Mouse (Mus musculus) limb, embryonic 15.5 days (tissue): ENCODE data around the gene Gm960. TPM values are rescaled to one million over a fixed set of nuclear protein-coding genes. Genes with fewer than 3 reads are reported as not detected.

Experiments used
- ATAC-seq: fragments of 200-750 bp; cut with Nextera tagmentation; 2 replicates; pipeline ENCODE4 v1.8.0; 2017; ENCODE audit warnings: low read depth, moderate TSS enrichment; ENCODE audit not compliant: insufficient number of reproducible peaks, low FRiP score, low TSS enrichment
- H3K27ac ChIP-seq: fragments of 300-500 bp; sonication (generic); 2 replicates; pipeline ENCODE4 v1.5.1; 2015; ENCODE audit warnings: moderate library complexity, mild to moderate bottlenecking, inconsistent platforms
- H3K27me3 ChIP-seq: fragments of 300-500 bp; sonication (generic); 2 replicates; pipeline ENCODE4 v1.6.1; 2015; ENCODE audit warnings: inconsistent platforms
- H3K36me3 ChIP-seq: fragments of 300-500 bp; sonication (generic); 2 replicates; pipeline ENCODE4 v1.6.1; 2015; ENCODE audit warnings: inconsistent platforms
- H3K4me1 ChIP-seq: fragments of 300-500 bp; sonication (generic); 2 replicates; pipeline ENCODE4 v1.6.1; 2015; ENCODE audit warnings: inconsistent platforms
- H3K4me2 ChIP-seq: fragments of 300-500 bp; sonication (generic); 2 replicates; pipeline ENCODE4 v1.6.1; 2015; ENCODE audit warnings: mild to moderate bottlenecking, inconsistent platforms
- H3K4me3 ChIP-seq: fragments of 300-500 bp; sonication (generic); 2 replicates; pipeline ENCODE4 v1.5.1; 2015; ENCODE audit warnings: mild to moderate bottlenecking, inconsistent platforms
- H3K9ac ChIP-seq: fragments of 300-500 bp; sonication (generic); 2 replicates; pipeline ENCODE4 v1.6.1; 2015; ENCODE audit warnings: inconsistent platforms
- H3K9me3 ChIP-seq: fragments of 300-500 bp; sonication (generic); 2 replicates; pipeline ENCODE4 v1.6.1; 2016; ENCODE audit warnings: inconsistent platforms
- WGBS: fragments of 180-500 bp; shearing (Covaris S2); methylation state at CpG from one replicate; pipeline ENCODE4 v1.1.7; 2015; 5-methylcytosine and 5-hydroxymethylcytosine counted together
- polyA plus RNA-seq: library from polyadenylated mRNA; unstranded; fragments of >200 nt; fragmentation: Nextera tagmentation; extraction: Ambion mirVana; gene quantifications from 2 replicates; pipeline ENCODE4 v1.2.1, GENCODE M21; 2015

Gene Gm960
- polyA plus RNA-seq, 1 experiment from 2014 or later, result 4.0 TPM

DNA sequence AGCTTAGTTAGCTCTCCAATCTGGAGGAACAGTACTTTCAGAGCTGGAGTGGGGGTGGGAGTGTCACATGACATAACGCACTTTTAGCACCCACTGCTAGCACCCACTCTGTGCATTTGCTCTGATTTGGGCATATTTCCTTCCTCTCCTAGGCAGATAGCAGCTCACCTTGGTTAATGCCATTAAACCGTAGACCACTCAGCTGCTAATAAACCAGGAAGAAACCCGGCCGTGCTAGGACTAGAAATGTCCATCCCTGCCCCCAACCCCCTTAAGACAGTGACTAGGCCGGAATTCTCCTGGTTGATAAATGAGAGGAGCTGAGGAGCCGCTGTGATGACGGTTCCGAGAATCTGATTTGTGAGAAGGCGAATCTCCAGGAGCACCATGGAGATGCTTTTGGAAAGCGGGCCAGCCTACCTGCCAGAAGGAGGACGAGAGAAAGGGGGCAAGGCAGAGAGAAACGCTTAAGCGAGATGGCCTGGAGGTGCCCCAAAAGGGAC, 12.7 kb upstream of the Gm960 start, which contains the start of gene Sptbn2:
Gene Sptbn2 (plus strand): TSS at position 70 of the 503 bp plus-strand sequence.
- WGBS, result 16% methylated on average over 13 of the region's 13 CpGs
- Histone ChIP-seq H3K4me3 (peak within 1 kb of the TSS; percentile 51), H3K36me3 (no peaks in the 10 kb centered on the region), H3K4me2 (peak within 1 kb of the TSS; percentile 95), H3K9me3 (no peaks in the 10 kb centered on the region), H3K27ac (no peak within 1 kb of the TSS), H3K27me3 (peaks cover 57% of the 10 kb centered on the region), H3K4me1 (peaks cover 17% of the 10 kb centered on the region), H3K9ac (no peak within 1 kb of the TSS; the same call in 1 of the 2 replicates)
- no peak for ATAC-seq

DNA sequence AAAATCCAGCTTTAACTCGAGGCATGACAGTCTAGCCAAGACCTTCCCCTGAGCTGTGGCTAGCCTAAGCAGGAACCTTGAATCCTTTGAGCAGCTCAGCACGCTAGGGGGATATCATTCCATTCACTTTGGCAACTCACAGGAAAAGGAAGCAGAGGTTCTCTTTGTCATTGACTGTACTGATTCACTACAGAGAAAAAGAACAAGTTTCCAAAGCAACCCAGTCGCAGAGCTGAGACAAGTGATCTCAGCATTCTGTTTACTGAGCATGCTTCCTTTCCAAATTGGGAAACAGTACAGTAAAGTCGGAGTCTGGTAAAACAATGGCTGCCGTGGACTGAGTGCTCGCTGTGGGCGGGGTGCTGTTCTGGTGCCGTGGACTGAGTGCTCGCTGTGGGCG, 10.3 kb upstream of the Gm960 start:
- 83% methylated on average over 10 of the region's 10 CpGs for WGBS
- no peak overlapping the region for H3K4me2 ChIP-seq
- H3K9ac ChIP-seq, result no peak overlapping the region
- no peaks in the 10 kb centered on the region for H3K36me3 ChIP-seq
- ATAC-seq, result no peak
- H3K9me3 ChIP-seq, result no peaks in the 10 kb centered on the region
- no peak overlapping the region for H3K4me3 ChIP-seq
- peaks cover 45% of the 10 kb centered on the region for H3K27me3 ChIP-seq
- peaks cover 17% of the 10 kb centered on the region for H3K4me1 ChIP-seq
- no peak overlapping the region for H3K27ac ChIP-seq

- WGBS, result 74% methylated on average over 7 of the region's 7 CpGs
Measured at GRCm38 (mm10) chr19:4701221-4701620, 2.8 kb upstream of the Gm960 start.

DNA sequence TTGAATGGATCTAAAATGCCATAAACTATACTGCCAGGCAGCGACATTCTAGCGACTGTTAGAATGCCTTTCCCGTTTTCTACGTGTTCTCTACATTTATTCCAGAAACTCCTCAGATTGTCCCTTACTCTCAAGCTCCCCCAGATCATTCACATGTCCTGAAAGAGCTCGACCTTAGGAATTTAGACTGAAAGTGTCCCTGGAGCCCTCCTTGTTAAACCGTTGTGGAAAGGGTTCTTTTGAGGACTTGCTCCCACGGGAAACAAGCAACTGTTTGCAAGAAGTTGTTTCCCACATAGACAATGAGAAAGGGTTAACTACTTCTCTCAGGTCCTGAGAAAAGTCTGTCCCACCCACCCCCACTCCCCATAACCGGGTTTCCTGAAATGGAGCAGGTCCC, 2.2 kb upstream of the Gm960 start:
- H3K9me3 ChIP-seq, result no peaks in the 10 kb centered on the region
- peaks cover 14% of the 10 kb centered on the region for H3K4me1 ChIP-seq
- no peak overlapping the region for H3K4me3 ChIP-seq
- H3K27me3 ChIP-seq, result peaks cover 44% of the 10 kb centered on the region
- no peaks in the 10 kb centered on the region for H3K36me3 ChIP-seq
- H3K27ac ChIP-seq, result no peak overlapping the region
- no peak overlapping the region for H3K9ac ChIP-seq
- 55% methylated on average over 8 of the region's 8 CpGs for WGBS
- no peak for ATAC-seq
- H3K4me2 ChIP-seq, result no peak overlapping the region

More at GRCm38 (mm10) chr19:4701221-4701620, 2.8 kb upstream of the Gm960 start:
- H3K36me3 ChIP-seq, result no peaks in the 10 kb centered on the region
- H3K9ac ChIP-seq, result no peak overlapping the region
- H3K27ac ChIP-seq, result no peak overlapping the region
- H3K9me3 ChIP-seq, result no peaks in the 10 kb centered on the region
- H3K27me3 ChIP-seq, result peaks cover 44% of the 10 kb centered on the region
- peaks cover 14% of the 10 kb centered on the region for H3K4me1 ChIP-seq
- ATAC-seq, result no peak
- H3K4me3 ChIP-seq, result no peak overlapping the region
- H3K4me2 ChIP-seq, result no peak overlapping the region

GRCm38 (mm10) chr19:4699821-4700220, 1.4 kb upstream of the Gm960 start:
- 30% methylated on average over 5 of the region's 5 CpGs for WGBS
- peaks cover 14% of the 10 kb centered on the region for H3K4me1 ChIP-seq
- H3K9ac ChIP-seq, result no peak overlapping the region
- no peaks in the 10 kb centered on the region for H3K36me3 ChIP-seq
- H3K27ac ChIP-seq, result no peak overlapping the region
- H3K9me3 ChIP-seq, result no peaks in the 10 kb centered on the region
- no peak for ATAC-seq
- H3K4me3 ChIP-seq, result no peak overlapping the region
- H3K4me2 ChIP-seq, result no peak overlapping the region
- peaks cover 44% of the 10 kb centered on the region for H3K27me3 ChIP-seq

DNA sequence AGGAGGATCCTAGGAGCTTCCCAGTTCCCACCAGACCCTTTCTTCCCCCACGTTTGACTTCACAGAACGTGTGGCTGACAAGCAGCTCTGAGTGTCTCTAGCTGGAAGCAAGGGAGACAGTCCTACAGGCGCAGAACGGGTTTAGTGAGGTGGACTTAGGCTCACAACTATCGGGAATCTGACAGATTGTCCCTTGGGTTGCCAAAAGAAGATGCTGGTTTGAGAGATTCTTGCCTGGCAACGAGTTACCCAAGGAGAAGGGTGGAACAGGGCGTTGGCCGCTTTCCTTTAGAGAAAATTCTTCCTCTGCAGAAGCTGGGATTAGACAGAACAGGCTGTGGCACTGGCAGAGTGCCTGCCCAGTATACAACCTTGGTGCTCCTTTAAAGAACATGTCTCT, 388 bp upstream of the Gm960 start:
- ATAC-seq, result no peak
- H3K36me3 ChIP-seq, result no peaks in the 10 kb centered on the region
- H3K4me2 ChIP-seq, result peak overlapping the region; percentile 87
- H3K9ac ChIP-seq, result no peak overlapping the region
- no peak overlapping the region for H3K27ac ChIP-seq
- WGBS, result 28% methylated on average over 8 of the region's 8 CpGs
- H3K27me3 ChIP-seq, result peaks cover 44% of the 10 kb centered on the region
- H3K4me1 ChIP-seq, result peaks cover 14% of the 10 kb centered on the region
- H3K9me3 ChIP-seq, result no peaks in the 10 kb centered on the region
- peak overlapping the region; percentile 54; the same call in 1 of the 2 replicates for H3K4me3 ChIP-seq

- H3K36me3 ChIP-seq, result no peaks in the 10 kb centered on the region
- H3K27ac ChIP-seq, result no peak overlapping the region
- 73% methylated on average over 9 of the region's 9 CpGs for WGBS
- H3K4me1 ChIP-seq, result peaks cover 14% of the 10 kb centered on the region
- ATAC-seq, result no peak
- no peaks in the 10 kb centered on the region for H3K9me3 ChIP-seq
- H3K4me2 ChIP-seq, result peak overlapping the region; percentile 87
- peaks cover 47% of the 10 kb centered on the region for H3K27me3 ChIP-seq
- no peak overlapping the region for H3K9ac ChIP-seq
- H3K4me3 ChIP-seq, result peak overlapping the region; percentile 54
Measured at GRCm38 (mm10) chr19:4697721-4698120, 747 bp downstream of the Gm960 start.

DNA sequence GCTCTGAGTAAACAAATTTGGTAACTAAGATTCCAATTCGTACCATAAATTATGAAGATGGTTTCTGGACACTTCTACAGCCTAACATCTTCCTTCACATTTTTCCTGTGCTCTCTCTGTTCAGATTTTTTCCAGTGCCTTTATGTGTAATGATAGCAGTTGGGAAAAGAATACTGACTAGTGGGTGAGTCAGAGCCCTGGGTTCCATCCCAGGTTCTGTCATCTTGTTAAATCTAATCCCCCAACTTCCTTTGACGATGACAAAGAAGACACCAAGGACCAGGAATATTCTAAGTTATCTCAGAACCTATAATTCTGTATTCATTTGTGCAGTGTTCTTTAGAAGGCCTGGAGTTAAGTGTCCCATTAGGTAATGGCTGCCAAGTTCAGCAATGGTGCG, 1.3 kb downstream of the Gm960 start:
- Histone ChIP-seq H3K36me3 (no peaks in the 10 kb centered on the region), H3K4me1 (peaks cover 14% of the 10 kb centered on the region), H3K9ac (no peak overlapping the region), H3K9me3 (no peaks in the 10 kb centered on the region), H3K4me2 (no peak overlapping the region), H3K27ac (no peak overlapping the region), H3K4me3 (no peak overlapping the region), H3K27me3 (peaks cover 47% of the 10 kb centered on the region)
- ATAC-seq, result no peak
- WGBS, result 81% methylated on average over 3 of the region's 3 CpGs

DNA sequence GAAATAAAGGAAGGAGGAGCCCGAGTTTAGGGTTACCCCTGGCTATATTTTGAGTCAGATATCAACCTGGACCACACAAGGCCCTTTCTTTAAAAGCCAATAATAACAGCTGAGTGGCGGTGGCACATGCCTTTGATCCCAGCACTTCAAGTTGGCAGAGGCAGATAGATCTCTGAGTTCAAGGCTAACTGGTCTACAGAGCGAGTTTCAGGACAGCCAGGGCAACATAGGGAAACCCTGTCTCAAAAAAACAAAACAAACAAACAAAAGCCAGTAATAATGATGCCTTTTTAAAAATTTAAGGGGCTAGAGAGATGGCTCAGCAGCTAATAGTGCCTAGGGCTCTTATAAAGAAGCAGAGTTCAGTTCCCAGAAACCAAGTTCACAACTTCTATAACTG, 4.1 kb downstream of the Gm960 start:
- H3K9ac ChIP-seq, result no peak overlapping the region
- peaks cover 14% of the 10 kb centered on the region for H3K4me1 ChIP-seq
- no peak for ATAC-seq
- H3K36me3 ChIP-seq, result no peaks in the 10 kb centered on the region
- H3K27me3 ChIP-seq, result peaks cover 26% of the 10 kb centered on the region
- H3K27ac ChIP-seq, result no peak overlapping the region
- no peak overlapping the region for H3K4me2 ChIP-seq
- no peaks in the 10 kb centered on the region for H3K9me3 ChIP-seq
- WGBS, result 44% methylated on average over 3 of the region's 3 CpGs
- no peak overlapping the region for H3K4me3 ChIP-seq

DNA sequence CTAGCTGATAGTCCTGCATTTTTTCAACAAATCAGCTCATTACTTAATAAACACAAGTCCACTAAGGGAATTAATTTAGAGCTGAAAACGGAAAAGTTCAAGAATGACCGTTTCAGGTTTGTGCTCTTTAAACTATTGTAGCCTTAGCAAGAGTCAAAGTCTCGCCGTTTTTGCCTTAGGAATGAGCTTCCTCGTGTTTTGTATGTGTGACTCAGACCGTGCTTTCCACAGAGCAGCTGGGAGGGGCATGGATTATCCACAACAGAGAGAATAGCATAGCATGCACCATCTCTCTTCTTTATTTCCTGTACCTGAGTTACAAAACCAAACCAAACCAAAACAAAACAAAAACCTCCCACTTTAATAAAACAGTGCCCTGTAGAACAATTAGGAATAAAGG, 26.1 kb downstream of the Gm960 start:
- Histone ChIP-seq H3K9me3 (no peaks in the 10 kb centered on the region), H3K27me3 (no peaks in the 10 kb centered on the region), H3K4me2 (no peak overlapping the region), H3K36me3 (no peaks in the 10 kb centered on the region), H3K4me3 (no peak overlapping the region), H3K27ac (no peak overlapping the region), H3K9ac (no peak overlapping the region), H3K4me1 (no peaks in the 10 kb centered on the region)
- ATAC-seq, result no peak
- WGBS, result 64% methylated on average over 6 of the region's 6 CpGs

GRCm38 (mm10) chr19:4670776-4671175, 27.7 kb downstream of the Gm960 start:
- H3K9me3 ChIP-seq, result no peaks in the 10 kb centered on the region
- WGBS, result 62% methylated on average over 4 of the region's 4 CpGs
- ATAC-seq, result no peak

DNA sequence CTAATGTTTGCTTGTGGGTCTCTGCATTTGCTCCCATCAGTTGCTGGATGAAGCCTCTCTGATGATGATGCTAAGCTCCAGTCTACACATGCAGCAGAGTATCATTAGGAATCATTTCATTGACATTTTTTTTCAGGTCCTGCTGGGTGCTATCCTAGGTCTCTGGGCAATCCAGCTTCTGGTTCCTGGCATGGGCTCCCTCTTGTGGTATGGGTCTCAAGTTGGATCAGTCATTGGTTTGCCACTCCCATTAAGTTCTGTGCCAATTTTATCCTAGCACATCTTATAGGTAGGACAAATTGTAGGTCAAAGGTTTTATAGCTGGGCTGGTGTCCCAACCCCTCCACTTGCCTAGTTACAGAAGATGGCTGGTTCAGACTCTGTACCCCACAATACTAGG, 31.7 kb downstream of the Gm960 start:
- H3K9ac ChIP-seq, result no peak overlapping the region
- H3K27me3 ChIP-seq, result no peaks in the 10 kb centered on the region
- no peak for ATAC-seq
- no peaks in the 10 kb centered on the region for H3K36me3 ChIP-seq
- no peaks in the 10 kb centered on the region for H3K9me3 ChIP-seq
- H3K4me3 ChIP-seq, result no peak overlapping the region
- H3K27ac ChIP-seq, result no peak overlapping the region
- no peaks in the 10 kb centered on the region for H3K4me1 ChIP-seq
- H3K4me2 ChIP-seq, result no peak overlapping the region

More at GRCm38 (mm10) chr19:4670776-4671175, 27.7 kb downstream of the Gm960 start:
- H3K4me1 ChIP-seq, result no peaks in the 10 kb centered on the region
- no peak overlapping the region for H3K4me3 ChIP-seq
- H3K4me2 ChIP-seq, result no peak overlapping the region
- no peak overlapping the region for H3K27ac ChIP-seq
- H3K9ac ChIP-seq, result no peak overlapping the region
- H3K27me3 ChIP-seq, result no peaks in the 10 kb centered on the region
- H3K36me3 ChIP-seq, result no peaks in the 10 kb centered on the region

DNA sequence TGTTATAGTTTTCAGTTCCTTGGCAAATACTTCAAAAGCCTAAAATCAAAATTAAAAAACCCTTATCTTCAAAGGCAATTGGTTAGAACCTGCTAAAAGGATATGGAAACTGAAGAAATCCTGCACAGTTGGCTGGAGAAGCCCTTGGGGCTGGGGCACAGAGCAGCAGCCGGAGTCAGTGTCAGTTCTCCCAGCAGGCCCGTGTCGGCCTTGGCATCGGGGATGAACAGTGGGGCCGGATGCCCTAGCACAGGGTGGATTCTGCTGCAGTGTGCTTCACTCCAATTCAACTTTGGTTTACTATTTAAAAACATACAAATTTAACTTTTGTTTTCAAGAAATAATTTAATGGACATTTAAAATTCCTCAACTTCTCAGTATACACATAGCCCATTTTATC, 40.3 kb downstream of the Gm960 start:
- 83% methylated on average over 5 of the region's 5 CpGs for WGBS
- Histone ChIP-seq H3K9me3 (no peaks in the 10 kb centered on the region), H3K4me1 (no peaks in the 10 kb centered on the region), H3K4me3 (no peak overlapping the region), H3K4me2 (no peak overlapping the region), H3K9ac (no peak overlapping the region), H3K27me3 (no peaks in the 10 kb centered on the region), H3K27ac (no peak overlapping the region), H3K36me3 (no peaks in the 10 kb centered on the region)
- no peak for ATAC-seq
